Mouse (Mus musculus) adrenal gland, adult 18-20 months (tissue): Measurements from ENCODE around the gene Ttf1. TPM values are rescaled to one million over a fixed set of nuclear protein-coding genes. Genes with fewer than 3 reads are reported as not detected.

Experiments used
- DNase-seq, 2 experiments: peaks; one replicate each; pipeline ENCODE4 v3.0.0; 2021 to 2022; ENCODE audit warnings: low spot score in 2 of 2
- total RNA-seq, 2 experiments: library from RNA; stranded (reverse); gene quantifications; 1 replicate in 1 of 2; 2 replicates in 1 of 2; pipeline ENCODE4 v1.2.3; 2021

Ttf1 gene
- total RNA-seq, 2 experiments from 2014 or later, result 12.6 to 14.8 TPM

GRCm38 (mm10) chr2:29124571-29124935 lies 64.5 kb downstream of the Ttf1 start:
- no peak for DNase-seq

DNA sequence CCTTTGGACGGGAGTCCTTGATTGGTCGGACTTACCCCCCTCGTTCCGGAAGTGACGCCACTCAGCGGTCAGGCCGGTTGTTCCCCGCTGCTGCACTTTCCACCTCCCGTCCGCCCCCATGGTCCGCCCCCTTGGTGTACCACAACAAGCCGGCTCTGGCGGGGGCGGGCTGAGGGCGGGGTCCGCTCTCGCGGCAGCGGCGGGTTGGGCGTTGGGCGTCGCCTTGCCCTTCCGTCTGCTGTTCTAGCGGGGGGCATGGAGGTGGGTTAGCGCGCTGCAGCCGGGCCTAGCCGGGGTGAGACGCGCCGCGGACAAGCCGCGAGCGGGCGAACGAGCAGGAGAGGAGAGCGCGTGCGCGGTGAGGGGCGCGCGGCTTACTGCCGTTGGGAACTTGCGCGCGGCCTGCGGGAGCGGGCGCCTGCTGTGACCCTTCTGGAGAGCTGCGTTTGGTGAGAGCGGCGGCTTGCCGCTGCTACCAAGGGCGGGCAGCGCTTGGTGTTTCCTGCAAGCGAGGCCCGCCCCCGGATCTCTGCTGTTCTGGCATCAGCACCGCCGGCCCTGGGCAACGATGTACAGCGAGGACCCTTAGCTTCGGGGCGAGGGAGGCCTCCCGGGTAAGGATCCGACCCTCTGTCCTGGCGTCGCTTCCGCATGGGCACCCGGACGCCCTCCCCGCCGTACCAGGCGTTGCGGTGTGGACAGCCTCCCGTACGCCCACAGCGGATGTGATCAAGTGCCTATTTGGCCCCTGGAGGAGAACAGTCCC lies 65.1 kb downstream of the Ttf1 start:
- DNase-seq, result peak; percentile 98

DNA sequence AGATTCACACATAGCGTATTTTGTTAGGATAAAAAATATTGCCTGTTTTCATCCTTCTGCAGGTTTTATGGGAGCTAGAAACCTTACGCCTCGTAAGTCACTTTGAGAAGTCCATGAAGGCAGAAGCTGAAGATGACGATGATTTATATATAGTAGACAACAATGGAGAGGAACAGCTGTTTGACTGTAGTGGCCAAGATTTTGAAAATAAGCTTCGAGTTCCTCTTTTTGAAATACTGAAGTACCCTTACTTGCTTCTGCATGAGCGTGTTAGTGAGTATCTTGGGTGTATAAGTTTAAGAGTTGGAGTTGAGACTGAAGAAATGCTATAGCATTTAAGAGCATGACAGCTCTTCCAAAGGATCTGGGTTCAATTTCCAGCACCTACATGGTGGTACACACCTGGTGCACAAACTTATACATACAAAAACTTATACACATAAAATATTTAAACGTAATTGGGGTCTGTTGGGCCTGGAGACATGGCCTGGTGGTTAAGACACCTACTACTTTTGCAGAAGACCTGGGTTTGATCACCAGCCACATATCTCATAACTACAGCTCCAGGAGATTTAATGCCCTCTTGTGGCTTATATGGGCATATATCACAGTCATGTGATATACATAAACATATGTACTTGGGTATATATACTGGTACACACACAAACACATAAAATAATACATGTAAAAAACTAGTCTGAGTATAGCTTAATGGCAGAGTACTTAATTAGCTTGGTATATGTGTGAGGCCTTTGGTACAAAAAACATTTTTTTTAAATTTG lies 70.2 kb downstream of the Ttf1 start:
- no peak for DNase-seq

DNA sequence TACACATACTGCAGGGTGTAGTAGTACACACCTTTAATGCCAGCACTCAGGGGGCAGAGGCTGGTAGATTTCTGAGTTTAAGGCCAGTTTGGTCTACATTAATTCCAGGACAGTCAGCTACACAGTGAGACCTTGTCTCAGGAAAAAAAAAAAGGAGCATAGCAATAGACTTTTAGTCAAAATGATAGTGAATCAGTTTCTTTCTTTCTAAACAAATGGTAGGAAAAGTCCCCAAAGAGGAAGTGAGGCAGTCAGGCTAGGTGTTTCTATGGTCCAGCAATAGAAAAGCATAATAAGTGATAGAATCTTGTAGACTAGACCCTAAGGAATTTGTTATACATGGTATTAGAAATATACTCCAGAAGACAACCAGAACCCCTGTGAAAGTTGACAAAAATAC lies 75.1 kb downstream of the Ttf1 start:
- no peak for DNase-seq

Other genes starting within 250 kb of the Ttf1 start
- gene Gtf3c4, start 219.9 kb upstream of the Ttf1 start, total RNA-seq, result 10 to 100 TPM; 35.9 to 41.4 TPM
- 10 to 100 TPM in 1 of 2 experiments, 1 to 10 TPM in 1; 7.6 to 10.4 TPM for gene Ddx31, start 219.9 kb upstream of the Ttf1 start, total RNA-seq
- gene Barhl1, start 143.6 kb upstream of the Ttf1 start, total RNA-seq, result not detected
- under 1 TPM; 0.16 to 0.30 TPM for gene Cfap77, start 5.2 kb upstream of the Ttf1 start, total RNA-seq
- gene Setx, start 63.9 kb downstream of the Ttf1 start, total RNA-seq, result 10 to 100 TPM; 21.9 to 29.2 TPM
- 10 to 100 TPM; 35.6 to 63.7 TPM for gene Ntng2, start 192.7 kb downstream of the Ttf1 start, total RNA-seq